Mouse (Mus musculus) left cerebral cortex, postnatal 36 days (tissue): ENCODE results near the gene Mllt6. TPM values are rescaled to one million over a fixed set of nuclear protein-coding genes. Genes with fewer than 3 reads are reported as not detected.
"Not testable (repeated sequence)": the region's sequence is repeated elsewhere in the genome, so short reads cannot be mapped to it uniquely, and the experiment has no call there.

Experiments
- DNase-seq, 2 experiments: peaks; one replicate each; pipeline ENCODE4 v3.0.0; 2021 to 2022; ENCODE audit warnings: low spot score in 2 of 2, mixed read lengths in 1 of 2
- intact Hi-C: fragments of 180-260 bp; cut with DNase I; formaldehyde crosslinking; loops from one replicate; pipeline ENCODE4 v1.15.1; 2025
- total RNA-seq, 2 experiments: library from RNA; stranded (reverse); gene quantifications; 2 replicates each; pipeline ENCODE4 v1.2.3; 2021

The Mllt6 gene
- total RNA-seq = 100 to 1,000 TPM; 129 to 134 TPM

- peak; percentile 76 to 77 for DNase-seq
- intact Hi-C loops = loop anchor here (5.0 kb wide), 1 partner anchor 34 kb away; no protein-coding TSS in a partner anchor
Measured at GRCm38 (mm10) chr11:97662893-97663527, at the start of gene Mllt6. Gene Mllt6, plus strand, starts transcription at chr11:97663414.

- DNase-seq = no peak
- intact Hi-C loops = no loop called here
Measured at GRCm38 (mm10) chr11:97615276-97615675, 47.9 kb upstream of the Mllt6 start.

GRCm38 (mm10) chr11:97618368-97618767, 44.8 kb upstream of the Mllt6 start:
- intact Hi-C loops = loop anchor here (2.0 kb wide), 1 partner anchor 44 kb away; no protein-coding TSS in a partner anchor
- no peak for DNase-seq

DNA sequence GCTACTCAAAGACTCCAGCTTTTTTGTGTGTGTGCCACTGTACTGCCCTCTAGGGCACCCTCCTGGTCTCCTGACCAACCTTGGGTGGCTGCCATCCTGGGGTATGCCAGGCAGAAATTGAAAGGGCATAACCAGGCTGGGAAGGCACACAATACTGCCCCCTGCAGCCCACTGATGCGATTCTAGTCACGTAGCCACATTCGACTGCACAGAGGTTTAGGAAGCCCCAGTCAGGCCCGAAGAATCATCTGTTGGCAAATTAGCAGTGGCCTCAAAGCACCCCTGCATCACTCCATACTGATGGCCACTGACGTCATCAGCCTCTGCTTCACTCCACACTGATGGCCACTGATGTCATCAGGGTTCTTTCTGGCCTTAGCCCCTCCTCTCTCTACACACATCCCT, 43.8 kb upstream of the Mllt6 start:
- intact Hi-C loops = loop anchor here (2.0 kb wide), 1 partner anchor 45 kb away; no protein-coding TSS in a partner anchor
- peak; percentile 62 to 66 for DNase-seq

- peak; percentile 61 to 72 for DNase-seq
- intact Hi-C loops = loop anchor here (1.0 to 2.0 kb wide), 2 partner anchors 91 to 134 kb away; no protein-coding TSS in a partner anchor
Measured at GRCm38 (mm10) chr11:97622440-97622839, 40.8 kb upstream of the Mllt6 start.

DNA sequence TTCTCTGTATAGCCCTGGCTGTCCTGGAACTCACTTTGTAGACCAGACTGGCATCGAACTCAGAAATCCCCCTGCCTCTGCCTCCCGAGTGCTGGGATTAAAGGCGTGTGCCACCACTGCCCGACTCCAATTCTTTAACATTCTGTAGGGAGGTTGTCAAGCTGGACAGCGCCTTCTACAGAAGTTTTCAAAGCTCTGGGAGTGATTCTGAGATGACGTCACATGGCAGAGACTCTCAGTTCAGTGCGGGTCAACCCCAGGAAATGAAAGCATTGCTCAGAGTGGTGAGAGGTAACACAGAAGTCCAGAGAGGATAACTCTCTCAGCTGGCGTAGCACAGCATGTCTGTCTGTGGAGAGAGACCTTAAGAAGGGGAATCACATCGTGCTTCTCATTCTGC, 40.0 kb upstream of the Mllt6 start:
- intact Hi-C loops = loop anchor here (2.0 kb wide), 1 partner anchor 134 kb away; no protein-coding TSS in a partner anchor
- DNase-seq = no peak

DNA sequence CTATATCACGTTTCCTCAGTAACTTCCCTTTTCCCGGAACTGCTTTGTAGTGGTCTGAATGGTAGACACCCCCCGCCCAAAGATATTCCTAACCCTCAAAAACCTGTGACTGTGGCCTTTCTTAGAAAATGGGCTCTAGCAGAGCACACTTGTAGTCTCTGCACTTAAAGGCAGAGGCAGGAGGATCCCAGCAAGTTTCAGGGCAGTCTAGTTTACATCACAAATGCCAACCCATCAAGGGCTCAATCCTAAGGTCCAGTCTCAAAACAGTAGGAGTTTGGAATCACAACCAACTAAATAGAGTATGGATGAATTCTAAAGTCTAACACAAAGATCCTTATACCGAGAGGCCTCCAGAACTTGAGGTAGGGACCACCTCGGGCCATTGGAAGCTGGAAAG, 37.7 kb upstream of the Mllt6 start:
- intact Hi-C loops = no loop called here

DNA sequence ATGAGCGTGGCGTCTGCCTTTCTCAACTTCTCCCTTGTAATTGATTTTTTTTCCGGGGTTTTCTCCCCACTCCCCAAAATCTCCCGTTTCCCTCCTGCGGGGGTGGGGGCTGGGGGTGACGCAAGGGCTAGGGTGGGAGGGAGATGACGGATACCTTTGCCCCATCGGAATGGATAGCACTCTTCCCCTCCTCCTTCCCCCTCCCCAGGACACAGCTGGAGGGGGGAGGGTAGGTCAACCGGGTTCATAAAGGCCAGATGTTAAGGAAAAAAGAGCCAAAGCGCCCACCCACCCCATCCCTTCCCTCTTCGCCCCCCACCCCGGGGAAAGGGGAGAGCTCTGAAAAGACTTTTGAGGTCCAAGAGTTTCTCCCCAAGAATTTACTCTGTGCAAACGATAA, 36.8 kb upstream of the Mllt6 start:
- intact Hi-C loops = no loop called here
- no peak for DNase-seq

More for the DNA sequence above, 37.7 kb upstream of the Mllt6 start:
- DNase-seq = no peak

DNA sequence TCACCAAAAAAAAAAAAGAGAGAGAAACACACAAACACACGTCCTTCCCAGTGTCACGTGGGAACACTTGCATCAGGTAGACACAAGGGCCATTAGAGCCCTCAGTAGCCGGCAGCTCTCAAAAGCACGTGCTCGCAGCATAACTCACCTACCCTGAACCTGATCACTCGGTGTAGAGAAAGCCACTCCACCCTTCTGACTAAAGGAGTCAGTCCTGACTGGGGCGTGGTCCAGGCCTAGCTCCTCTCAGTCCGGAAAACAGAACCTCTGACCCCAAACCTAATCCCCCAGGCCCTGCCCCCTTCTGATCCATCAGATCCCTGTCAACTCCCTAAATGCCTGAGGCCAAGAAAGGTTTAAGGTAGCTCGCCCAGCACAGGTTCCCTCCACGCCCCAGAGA, 36.4 kb upstream of the Mllt6 start:
- intact Hi-C loops = no loop called here
- no peak for DNase-seq

- no peak for DNase-seq
- intact Hi-C loops = no loop called here
Measured at GRCm38 (mm10) chr11:97627556-97628302, 35.5 kb upstream of the Mllt6 start.

- intact Hi-C loops = no loop called here
- DNase-seq = peak in 1 of 2 experiments; percentile 18
Measured at GRCm38 (mm10) chr11:97628303-97628567, 35.0 kb upstream of the Mllt6 start.

GRCm38 (mm10) chr11:97628568-97629518, 34.4 kb upstream of the Mllt6 start:
- peak in 1 of 2 experiments; percentile 48 for DNase-seq
- intact Hi-C loops = no loop called here

DNA sequence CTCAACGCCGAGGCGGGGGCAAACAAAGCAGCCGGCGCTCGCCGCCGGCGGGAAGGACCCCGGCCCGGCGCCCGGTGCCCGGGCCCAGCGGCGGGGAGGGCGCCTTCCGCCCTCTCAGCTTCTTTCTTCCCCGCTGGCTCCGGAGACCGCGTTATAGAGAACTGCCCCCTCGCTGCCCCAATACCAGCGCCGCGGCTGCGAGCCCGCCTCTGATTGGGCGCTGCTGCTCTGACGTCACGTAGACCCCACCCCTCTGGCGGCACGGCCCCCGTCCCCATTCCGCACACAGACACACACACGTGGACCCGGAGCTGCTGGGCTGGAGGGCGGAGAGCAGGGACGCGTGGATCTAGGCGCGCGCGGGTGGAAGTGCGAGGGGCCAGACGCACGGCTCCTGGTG, 33.6 kb upstream of the Mllt6 start, which contains the start of gene Epop:
TSS of gene Epop (minus strand) at position 127 of the 400 bp plus-strand sequence.
- peak; percentile 92 to 94 for DNase-seq
- intact Hi-C loops = no loop called here

- intact Hi-C loops = loop anchor here (5.0 kb wide), 1 partner anchor 61 kb away; no protein-coding TSS in a partner anchor
- no peak for DNase-seq
Measured at GRCm38 (mm10) chr11:97631046-97631445, 32.2 kb upstream of the Mllt6 start.

- intact Hi-C loops = loop anchor here (5.0 kb wide), 1 partner anchor 61 kb away; no protein-coding TSS in a partner anchor
- DNase-seq = peak; percentile 46 to 55
Measured at GRCm38 (mm10) chr11:97631500-97631899, 31.7 kb upstream of the Mllt6 start.

- intact Hi-C loops = loop anchor here (5.0 kb wide), 1 partner anchor 60 kb away; no protein-coding TSS in a partner anchor
- DNase-seq = peak; percentile 86 to 87
Measured at GRCm38 (mm10) chr11:97631938-97632337, 31.3 kb upstream of the Mllt6 start.

GRCm38 (mm10) chr11:97632440-97632839, 30.8 kb upstream of the Mllt6 start:
- DNase-seq = not testable (repeated sequence)
- intact Hi-C loops = loop anchor here (5.0 kb wide), 1 partner anchor 60 kb away; no protein-coding TSS in a partner anchor

DNA sequence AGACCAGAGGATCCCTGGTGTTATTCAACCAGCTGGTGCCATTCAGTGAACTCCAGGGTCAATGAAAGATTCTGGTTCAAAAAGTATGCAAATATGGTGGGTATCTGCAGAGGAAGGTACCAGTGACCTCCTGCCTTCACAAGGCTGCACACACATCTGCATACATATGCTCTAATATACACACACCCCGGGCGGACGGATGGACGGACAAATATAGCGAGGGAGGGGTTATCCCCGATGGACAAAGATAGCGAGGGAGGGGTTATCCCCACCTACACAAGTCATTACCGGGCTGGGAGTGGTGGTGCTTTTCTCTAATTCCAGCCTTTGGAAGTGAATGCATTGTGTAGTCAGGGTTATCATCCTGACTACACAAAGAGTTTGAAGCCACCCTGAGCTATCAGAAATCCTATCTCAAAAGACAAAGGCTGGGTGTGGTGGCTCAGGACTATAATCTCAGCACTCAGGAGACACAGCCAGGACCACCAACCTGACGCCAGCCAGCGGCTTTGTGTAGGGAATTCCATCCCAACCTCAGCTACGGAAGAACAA, 27.7 kb upstream of the Mllt6 start:
- no peak for DNase-seq
- intact Hi-C loops = no loop called here

GRCm38 (mm10) chr11:97641668-97642067, 21.5 kb upstream of the Mllt6 start:
- peak; percentile 81 to 85 for DNase-seq

More at GRCm38 (mm10) chr11:97641668-97642067, 21.5 kb upstream of the Mllt6 start:
- intact Hi-C loops = no loop called here
